Mouse (Mus musculus): Measurements from ENCODE around the gene Lrrc51.
"Not testable (repeated sequence)": the region's sequence is repeated elsewhere in the genome, so short reads cannot be mapped to it uniquely, and the experiment has no call there.

Lrrc51 gene

DNA sequence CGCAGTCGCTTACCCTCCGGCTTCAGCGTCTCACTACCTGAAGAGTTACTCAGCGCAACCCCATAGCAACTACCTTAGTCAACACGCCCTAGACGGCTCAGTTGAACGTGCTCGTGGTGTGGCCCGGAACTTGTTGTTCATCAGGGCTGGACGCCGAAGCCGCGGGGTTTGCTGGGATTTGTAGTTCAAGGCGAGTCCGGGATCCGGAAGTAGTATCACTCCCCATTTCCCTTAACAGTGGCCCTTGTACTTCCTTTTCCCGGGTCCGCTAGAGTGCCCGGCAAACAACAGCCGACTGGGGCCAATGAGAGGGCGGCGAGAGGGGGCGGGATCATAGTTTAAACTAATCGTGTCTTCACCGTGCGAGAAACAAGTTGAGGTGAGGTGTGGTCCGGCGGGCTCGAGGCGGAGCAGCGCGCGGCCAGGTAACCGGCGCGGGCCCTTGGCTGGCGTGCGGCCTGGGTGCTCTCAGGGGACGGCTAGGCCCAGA lies at the start of gene Lrrc51, which contains the start of gene Numa1:
Gene Lrrc51, minus strand, starts transcription at position 145 of the 490 bp plus-strand sequence.
Gene Numa1, plus strand, starts transcription at position 361 of the 490 bp plus-strand sequence.
- in situ Hi-C loops (cut with MboI; ENCODE audit: low sequenced_read_pairs): no loop called here

DNA sequence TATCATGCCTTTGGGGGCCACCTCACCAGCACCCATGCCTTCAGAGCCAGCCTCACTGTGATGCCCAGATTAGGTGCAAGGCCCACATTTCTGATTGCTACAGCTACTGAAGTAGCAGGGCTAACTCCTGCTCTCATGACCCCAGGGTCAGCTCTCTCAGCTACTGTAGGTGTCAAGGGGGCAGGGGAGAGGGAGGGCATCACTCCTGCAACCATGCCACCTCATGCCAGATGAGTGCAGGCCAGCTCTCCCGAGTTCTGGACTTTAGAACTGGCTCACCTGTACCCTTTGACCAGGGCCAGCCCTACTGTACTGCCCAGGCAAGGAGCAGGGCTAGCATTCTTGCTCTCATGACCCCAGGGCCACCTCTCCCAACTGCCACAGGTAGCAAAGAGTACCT lies 49.0 kb upstream of the Lrrc51 start:
- in situ Hi-C loops (cut with MboI; ENCODE audit: low sequenced_read_pairs): no loop called here

DNA sequence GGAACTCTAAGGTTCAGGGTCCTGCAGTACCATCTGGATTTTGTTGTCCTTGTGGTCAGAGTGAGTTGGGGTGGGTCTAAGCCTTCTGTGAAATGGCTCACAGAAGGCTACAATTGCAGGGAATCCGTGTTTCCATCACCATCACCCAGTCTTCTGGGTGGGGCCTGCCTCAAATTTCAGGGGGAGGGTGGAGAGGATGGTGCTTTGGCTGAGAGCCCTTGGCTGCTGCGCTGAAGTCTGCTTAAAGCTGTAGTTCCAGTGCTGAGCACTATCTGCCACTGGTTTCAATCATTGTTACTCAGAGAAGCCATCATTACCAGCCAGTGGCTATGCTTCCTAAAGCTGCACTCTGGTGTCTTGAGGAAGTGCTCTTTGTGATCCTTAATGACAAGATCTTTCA lies 40.8 kb upstream of the Lrrc51 start:
- in situ Hi-C loops (cut with MboI; ENCODE audit: low sequenced_read_pairs): no loop called here

DNA sequence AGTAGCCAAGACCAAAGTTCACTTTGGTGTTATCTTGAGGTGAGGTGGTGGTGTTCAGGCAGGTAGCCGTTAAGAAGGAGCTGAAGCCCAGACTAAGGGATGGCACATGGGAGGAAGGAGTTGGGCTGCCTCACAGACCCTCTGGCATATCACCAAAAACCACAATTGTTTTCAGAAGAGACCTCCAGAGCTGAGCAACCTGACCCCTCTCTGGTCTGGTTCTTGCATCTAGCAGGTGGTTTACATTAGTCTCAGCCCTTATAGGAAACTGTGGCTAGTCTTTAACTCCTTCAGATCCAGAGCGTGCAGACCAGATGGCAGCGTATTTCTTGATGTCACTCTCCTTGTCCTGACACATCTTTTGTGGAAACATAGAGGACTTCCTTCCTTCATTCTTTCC lies 40.0 kb upstream of the Lrrc51 start:
- in situ Hi-C loops (cut with MboI; ENCODE audit: low sequenced_read_pairs): no loop called here

DNA sequence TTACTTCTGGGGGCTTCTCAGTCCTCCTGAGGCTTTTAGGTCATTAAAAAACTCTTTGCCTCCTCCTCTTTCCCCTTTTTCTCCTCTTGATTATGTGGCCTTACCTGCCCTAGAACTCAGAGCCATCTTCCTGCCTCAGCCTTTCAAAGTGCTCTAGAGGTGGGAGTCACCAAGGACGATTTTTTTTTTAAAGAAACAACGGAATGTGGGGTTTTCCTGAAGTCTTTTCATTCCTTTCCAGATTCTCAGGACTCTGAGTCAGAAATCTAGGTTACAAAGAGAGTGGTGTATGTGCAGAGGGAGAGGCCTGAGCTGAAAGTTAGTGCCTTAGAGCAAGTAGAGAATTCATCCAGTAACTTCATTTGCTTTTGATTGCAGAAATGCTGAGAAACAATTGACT lies 38.0 kb upstream of the Lrrc51 start:
- in situ Hi-C loops (cut with MboI; ENCODE audit: low sequenced_read_pairs): no loop called here

DNA sequence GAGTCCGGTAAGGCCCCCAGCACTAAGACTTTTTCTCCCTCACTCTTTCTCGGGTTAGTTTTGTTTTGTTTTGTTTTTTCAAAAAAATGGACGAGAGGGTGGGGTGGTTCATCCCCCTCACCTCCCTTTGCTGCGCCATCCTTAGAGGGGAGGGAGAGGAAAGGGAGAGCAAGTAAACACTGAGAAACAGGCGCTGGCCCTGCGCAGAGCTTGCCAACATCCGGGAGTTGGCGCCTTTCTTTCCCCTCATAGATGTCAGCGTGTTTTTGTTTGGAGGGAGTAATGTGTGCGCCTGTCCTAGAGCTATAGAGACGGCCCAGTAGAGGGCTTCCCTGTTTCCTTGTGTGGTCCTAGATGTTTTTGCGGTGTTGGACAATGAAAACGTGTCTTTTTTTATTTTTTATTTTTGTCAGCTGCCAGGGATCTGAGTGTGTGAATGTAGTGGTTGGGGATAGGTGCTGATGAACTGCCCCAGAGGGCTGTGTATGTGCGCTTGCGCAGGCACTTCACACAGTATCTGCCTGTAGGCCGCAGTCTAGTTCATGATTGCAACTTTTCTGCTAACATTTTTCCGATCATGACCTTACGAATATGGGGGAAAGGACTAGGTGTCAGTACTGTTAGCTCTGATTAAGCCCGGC lies 37.2 kb upstream of the Lrrc51 start:
- in situ Hi-C loops (cut with MboI; ENCODE audit: low sequenced_read_pairs): no loop called here

DNA sequence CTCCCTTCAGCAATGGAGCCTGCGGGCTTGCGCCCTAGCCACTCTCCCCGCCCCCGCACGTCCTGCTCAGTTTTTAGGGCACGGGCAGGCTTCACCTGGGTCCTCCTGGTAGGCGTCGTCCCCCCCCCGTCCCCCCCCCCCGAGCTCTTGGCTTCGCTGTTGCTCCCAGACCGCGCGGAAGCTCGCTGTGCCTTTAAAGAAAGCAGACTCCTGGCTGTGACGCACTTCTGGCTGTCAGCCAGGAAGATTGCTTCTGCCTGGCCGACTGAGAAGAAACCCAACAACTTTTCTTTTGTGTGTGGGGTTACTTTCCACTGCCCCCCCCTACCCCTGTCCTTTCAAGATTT lies 36.7 kb upstream of the Lrrc51 start:
- in situ Hi-C loops (cut with MboI; ENCODE audit: low sequenced_read_pairs): no loop called here

DNA sequence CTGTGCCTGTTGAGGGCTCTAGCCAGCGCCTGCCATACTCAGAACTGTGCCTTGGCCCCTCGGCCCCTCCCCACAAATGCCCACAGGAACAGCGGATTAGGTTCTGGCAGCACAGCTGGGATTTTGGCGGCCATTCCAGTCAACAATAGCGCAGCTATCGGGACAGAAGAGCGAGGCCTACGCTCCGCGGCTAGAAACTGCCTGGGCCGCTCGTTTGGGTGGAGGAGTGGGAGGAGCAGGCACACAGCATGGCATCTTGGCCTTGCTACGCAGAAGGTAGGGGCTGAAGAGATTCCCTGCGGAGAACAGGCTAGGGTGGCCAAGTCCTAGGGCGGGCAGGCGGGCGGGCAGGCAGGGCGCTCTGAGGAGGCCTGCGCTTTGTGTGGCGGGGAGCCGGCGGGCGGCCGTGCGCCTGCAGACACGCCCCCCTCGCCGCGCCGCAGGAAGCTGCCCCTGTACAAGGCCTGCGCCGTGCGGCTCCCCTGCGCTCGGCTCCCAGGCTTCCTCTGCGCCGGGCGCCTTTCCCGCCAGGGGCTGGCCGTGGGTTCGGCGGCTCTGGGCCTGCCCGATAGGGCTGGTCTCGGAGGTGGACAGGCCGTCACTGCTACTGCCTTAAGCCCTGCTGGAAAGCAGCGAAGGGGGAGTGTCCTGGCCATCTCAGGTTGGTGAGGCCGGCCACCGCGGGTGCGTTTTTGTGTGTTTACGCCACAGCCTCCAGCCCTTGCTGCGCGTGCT lies 36.2 kb upstream of the Lrrc51 start:
- in situ Hi-C loops (cut with MboI; ENCODE audit: low sequenced_read_pairs): no loop called here

DNA sequence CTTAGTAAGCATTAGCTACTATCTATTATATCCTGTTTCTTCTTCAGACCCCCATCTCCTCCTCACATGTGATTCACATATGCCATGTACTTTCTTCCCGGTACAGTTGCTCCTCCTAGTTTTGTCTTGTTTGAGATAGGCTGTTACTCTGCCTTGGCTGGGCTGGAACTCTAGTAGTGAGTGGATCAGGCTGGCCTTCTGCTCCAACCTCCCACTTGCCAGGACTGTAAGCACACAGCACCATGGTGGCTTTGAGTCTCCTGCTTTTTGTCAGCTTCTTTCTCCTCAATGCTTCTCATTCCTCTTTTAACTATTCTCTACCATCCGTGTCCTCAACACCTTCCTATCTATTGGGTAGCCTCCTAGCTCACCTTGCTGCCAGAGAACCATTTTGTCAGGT lies 35.1 kb upstream of the Lrrc51 start:
- in situ Hi-C loops (cut with MboI; ENCODE audit: low sequenced_read_pairs): no loop called here

DNA sequence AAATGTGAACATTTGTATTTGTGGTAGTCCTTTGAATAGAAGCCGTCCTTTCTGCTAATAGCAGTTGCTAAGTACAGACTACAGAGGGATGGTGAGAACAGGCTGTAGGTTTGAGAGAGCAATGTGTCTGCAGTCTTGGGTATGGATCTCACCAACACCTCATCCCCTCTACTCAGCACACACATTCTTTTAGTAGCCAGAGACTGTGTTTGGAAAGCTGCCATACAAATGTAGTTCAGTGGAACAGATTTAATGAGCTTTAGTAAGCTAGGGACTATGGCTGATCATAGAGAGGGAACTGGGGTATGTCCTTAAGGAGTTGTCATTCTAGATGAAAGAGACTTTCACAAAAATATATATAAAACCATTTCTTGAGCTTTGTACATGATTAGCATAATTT lies 33.6 kb upstream of the Lrrc51 start:
- in situ Hi-C loops (cut with MboI; ENCODE audit: low sequenced_read_pairs): no loop called here

DNA sequence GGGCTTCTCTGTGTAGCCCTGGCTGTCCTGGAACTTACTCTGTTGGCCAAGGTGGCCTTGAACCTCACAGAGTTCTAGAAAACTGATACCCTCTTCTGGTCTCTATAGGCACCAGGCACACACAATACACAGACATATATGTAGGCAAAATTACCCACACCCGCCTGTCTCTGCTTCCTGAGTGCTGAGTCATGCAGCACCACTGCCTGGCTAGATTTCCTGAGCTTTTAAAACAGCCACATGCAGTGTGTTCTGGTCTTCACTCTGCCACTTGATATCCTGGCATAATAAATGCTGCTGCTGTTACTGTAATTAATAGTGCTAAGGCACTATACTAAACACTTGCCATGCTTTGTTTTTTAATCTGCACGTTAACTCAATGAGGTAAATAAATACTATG lies 31.9 kb upstream of the Lrrc51 start:
- in situ Hi-C loops (cut with MboI; ENCODE audit: low sequenced_read_pairs): no loop called here

DNA sequence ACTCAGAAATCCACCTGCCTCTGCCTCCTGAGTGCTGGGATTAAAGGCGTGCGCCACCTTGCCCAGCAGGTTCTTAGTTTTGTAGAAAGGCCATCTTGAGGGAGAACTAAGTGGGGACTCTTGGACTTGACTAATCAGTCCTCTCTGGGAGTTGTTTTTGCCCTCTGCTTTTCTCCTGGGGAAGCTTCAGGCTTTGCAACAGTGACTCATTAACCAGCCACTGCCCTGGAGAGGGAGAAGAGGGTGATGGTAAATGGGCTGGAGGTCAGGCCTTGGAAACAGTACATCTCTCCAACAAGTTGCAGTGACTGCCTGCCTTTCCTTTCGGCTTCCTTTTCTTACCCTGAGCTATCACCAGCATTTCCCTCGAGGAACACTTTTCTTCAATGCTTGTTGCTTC lies 30.9 kb upstream of the Lrrc51 start:
- in situ Hi-C loops (cut with MboI; ENCODE audit: low sequenced_read_pairs): no loop called here

DNA sequence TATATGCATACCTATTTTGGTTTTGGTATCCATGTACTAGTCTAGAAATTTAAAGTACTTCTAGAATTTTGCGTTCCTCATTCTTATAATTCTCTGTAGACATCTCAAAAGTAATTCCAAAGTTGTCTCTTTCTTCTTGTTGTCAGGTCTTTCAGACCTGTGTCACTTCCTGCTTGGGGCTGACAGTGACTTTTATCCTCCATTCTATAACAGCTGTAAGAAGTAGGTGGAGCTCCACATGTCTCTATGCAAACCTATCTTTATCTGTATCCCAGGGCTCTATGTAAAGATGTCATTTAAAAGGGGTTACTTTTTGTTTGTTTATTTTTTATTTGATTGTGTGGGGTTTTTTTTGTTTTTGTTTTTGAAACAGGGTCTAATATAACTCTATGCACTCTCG lies 29.9 kb upstream of the Lrrc51 start:
- in situ Hi-C loops (cut with MboI; ENCODE audit: low sequenced_read_pairs): no loop called here

DNA sequence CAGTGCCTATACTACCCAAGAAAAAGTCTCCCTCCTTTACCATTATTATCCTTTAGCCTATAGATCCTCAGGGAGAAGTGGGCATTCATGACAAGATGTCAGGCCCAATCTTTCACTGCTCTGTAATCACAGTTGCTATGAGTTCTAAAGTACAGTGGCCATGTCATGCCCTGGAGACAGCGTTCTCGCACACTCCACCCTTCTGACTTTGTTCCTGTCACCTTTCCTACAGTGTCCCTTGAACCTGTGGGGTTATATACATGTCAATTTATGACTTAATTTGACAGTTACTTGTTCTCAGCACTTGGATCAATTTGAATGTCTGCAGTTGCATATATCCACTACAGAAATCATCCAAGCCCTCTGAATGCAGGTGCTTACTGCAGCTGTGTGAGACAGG lies 29.1 kb upstream of the Lrrc51 start:
- in situ Hi-C loops (cut with MboI; ENCODE audit: low sequenced_read_pairs): no loop called here

DNA sequence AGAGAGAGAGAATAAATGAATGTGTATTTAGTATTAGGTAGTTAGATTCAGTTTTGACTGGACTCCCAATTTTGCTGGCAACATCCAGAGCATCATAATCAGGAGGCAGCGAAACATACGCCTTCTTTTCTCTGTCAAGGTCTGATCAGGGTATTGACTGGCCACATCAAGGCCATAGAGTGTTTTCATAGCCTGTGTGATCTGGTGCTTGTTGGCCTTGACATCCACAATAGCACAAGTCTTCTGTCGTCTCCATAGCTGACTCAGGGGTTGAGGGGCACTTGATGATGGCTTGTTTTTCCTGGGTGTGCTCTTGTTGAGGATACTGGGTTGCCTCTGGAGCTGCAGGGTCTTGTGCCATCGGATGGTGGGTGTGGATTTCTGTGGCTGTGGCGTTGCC lies 23.2 kb upstream of the Lrrc51 start:
- in situ Hi-C loops (cut with MboI; ENCODE audit: low sequenced_read_pairs): no loop called here

DNA sequence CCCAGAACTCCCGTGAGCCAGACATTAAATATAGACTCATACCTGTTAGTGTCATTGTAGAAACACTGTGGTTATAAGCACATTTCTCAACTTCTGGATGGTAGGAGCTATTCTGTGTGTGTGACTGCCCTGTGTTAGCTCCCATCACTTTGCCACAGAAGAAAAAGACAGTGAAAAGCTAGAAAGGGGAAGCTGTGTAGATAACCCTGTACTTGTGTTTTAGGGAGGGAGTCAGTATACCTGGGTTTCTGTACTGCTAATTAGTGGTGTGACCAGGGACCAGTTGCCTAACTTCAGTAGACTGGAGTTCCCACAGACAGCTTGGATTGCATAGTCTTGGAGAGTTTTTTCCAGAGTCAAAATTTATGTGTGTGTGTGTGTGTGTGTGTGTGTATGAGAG lies 22.8 kb upstream of the Lrrc51 start:
- in situ Hi-C loops (cut with MboI; ENCODE audit: low sequenced_read_pairs): no loop called here

DNA sequence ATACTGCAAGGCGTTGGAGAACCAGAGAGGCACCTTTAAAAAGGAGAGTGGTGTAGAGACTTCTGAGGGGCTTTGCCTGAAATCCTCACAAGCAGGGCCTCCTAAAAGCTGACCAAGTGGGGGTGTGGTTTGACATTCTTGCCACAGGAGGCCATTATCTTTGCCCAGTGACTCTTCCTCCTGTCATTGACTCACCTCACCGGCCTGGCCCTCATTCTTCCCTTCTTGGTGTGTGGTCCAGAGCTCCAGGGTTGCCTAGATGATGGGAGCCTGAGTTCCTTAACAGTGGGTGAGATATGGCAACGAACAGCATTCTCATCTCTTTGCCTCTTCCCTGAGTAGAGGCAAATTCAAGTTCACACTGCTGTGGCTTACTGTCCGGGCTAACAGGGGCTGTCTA lies 22.2 kb upstream of the Lrrc51 start:
- in situ Hi-C loops (cut with MboI; ENCODE audit: low sequenced_read_pairs): no loop called here

DNA sequence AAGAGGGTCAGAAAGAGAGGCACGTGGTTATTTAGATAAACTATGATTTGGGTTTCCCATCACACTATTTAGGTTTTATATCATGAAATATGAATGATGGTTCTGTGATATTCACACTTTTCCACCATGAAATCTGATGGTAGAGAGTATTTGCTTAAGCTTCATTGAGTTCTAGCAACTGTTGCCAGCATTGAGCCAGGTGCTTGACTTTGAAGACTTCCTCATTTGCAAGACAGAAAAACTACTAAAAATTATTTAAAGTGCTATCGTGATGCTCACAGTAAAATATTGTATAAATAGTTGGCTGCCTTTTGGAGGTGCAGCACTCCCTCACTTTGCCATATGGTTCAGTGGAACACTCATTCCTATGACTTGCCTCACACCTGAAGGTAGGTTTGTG lies 21.6 kb upstream of the Lrrc51 start:
- in situ Hi-C loops (cut with MboI; ENCODE audit: low sequenced_read_pairs): no loop called here

DNA sequence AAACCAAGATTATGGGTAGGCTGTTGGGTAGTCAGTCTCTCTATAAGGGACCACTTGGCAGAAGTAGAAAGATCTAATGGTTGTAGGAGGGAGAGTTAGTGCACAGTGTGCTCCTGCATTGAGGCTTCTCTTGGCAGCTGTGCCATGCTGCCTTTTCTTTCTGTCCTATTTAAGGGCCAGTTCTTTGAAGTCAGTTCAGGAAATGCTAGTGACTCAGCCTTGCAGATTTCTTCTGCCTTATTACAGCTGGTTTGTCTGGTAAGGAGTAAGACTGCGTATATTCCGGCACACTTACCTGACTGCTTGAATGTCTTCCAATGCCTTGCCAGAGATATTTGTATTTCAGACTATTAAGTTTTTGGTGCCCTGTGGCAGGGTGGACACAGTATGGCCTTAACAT lies 20.5 kb upstream of the Lrrc51 start:
- in situ Hi-C loops (cut with MboI; ENCODE audit: low sequenced_read_pairs): no loop called here

DNA sequence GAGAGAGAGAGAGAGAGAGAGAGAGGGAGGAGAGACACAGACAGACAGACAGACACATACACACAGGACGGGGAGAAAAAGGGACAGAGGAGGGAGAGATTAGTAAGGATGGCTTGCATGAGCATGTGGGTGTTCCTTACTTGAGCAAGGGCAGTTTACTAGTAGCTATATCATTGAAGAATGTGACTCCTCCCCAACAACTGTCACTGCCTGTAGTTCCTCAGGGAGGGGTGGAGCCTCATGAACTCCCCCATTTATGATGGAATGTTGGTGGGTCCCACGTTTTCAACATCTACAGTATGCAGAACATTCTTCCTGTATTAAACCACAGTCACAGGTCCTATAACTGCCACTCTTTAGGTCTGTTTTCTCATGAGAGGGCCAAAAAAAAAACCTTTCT lies 18.4 kb upstream of the Lrrc51 start:
- in situ Hi-C loops (cut with MboI; ENCODE audit: low sequenced_read_pairs): no loop called here

DNA sequence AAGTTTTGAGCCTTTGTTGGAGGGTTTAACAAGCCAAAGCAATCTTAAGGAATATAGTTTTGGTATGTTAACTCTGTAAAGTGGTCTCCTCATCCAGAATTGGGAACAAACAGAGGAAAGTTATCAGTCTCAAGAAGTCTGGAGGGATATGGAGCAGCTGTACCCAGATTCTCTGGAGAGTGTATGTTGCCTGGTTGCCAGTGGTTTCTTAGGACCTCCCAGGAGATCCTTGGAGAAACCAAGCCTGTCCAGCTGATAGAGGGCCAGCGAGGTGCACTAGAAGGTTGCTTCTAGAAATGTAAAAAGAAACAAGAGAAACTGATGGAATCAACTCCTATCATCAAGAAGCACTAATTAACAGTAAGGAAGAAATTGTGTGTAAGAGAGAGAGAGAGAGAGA lies 18.0 kb upstream of the Lrrc51 start:
- in situ Hi-C loops (cut with MboI; ENCODE audit: low sequenced_read_pairs): no loop called here

DNA sequence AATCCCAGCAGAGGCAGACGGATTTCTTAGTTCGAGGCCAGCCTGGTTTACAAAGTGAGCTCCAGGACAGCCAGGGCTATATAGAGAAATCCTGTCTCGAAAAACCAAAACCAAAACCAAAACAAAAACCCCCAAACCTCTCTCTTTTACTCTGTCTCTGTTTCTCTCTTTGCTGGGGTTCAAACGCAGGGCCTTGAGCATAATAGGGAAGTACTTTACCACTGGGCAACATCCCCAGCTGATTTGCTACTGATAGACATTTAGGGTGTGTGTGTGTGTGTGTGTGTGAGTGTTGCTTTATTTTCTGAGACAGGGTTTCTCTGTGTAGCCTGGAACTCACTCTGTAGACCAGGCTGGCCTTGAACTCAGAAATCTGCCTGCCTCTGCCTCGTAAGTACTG lies 15.3 kb upstream of the Lrrc51 start:
- in situ Hi-C loops (cut with MboI; ENCODE audit: low sequenced_read_pairs): not testable (repeated sequence)

DNA sequence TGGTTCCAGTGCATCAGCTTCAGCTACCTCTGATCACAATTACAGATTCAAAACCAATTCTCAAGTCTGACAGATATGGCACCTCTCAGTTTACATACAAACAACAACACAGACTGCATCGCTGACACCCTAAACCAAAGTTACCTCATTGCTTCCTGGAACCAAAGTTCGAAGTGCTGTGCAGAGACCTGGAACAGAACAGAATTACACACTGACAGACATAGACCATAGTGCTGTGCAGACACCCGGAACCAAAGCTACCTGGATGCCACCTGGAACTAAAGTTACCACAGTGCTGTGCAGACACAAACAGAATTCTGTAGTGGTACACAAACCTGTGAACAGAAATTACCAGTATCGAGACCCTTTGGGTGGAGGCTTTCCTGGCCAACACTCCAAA lies 6.1 kb upstream of the Lrrc51 start:
- in situ Hi-C loops (cut with MboI; ENCODE audit: low sequenced_read_pairs): no loop called here

Data from CH12F3 (cell line).